Mouse (Mus musculus) kidney, adult 18-20 months (tissue): ENCODE measurements around the gene Mgat1.
"Not testable (repeated sequence)": the region's sequence is repeated elsewhere in the genome, so short reads cannot be mapped to it uniquely, and the experiment has no call there.

ENCODE experiments used
- DNase-seq: peaks from one replicate; pipeline ENCODE4 v3.0.0; 2021

Mgat1 gene

DNA sequence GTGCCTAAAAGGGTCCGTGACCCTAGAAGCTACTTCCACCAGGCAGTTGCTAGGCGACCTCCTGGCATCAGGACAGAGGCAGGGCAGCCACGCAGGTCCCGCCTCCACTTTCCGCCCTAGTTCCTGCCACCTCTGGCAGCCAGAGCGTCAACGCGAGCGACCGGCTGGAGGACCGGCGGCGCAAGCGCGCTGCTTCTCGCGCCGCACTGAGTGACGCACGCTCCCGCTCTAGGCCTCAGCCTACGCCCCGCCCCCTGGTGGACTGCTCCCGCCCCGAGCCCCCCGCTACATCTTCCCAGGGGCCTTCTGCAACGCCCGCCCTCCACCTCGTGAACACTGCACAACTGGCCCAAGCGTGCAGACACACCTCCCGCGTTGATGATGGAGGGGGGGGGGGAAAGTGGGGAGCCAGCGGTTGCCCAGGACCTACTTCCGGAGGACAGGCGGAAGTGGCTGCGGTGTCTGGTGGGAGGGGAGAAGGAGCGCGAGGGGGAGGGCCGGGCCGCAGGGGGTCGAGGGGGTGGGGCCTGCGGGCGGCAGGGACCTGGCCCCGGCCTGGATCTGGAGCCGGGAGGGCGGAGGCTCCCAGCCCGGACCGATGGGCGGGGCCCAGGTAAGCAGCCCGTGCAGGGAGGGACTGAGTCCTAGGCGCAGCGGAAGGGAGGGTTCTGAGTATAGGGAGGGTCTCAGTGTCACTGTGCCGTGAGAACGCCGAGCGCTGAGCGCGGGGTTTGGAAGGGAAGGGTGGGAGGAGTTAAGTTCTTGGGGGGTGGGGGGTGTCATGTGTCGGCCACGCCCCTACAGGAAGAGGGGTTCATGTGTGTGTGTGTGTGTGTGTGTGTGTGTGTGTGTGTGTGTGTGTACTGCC is at the start of gene Mgat1:
Gene Mgat1 (plus strand): TSS at position 465 of the 868 bp plus-strand sequence.
- peak; percentile 92 for DNase-seq

DNA sequence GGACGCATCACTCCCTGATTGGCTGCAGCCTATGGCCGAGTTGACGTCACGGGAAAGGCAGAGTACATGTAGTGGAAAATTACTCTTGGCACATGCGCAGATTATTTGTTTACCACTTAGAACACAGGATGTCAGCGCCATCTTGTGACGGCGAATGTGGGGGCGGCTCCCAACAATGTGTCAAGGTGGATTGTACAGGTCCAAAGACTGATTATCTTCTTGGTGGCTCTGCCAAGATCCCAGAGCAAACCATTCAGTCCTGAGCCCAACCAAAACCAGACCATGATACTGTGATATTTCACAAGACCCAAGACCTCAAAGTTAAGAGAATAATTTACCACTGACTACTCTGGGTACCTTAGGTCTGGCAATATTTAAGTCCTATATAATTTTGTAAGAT is 49.2 kb upstream of the Mgat1 start:
- DNase-seq = not testable (repeated sequence)

DNA sequence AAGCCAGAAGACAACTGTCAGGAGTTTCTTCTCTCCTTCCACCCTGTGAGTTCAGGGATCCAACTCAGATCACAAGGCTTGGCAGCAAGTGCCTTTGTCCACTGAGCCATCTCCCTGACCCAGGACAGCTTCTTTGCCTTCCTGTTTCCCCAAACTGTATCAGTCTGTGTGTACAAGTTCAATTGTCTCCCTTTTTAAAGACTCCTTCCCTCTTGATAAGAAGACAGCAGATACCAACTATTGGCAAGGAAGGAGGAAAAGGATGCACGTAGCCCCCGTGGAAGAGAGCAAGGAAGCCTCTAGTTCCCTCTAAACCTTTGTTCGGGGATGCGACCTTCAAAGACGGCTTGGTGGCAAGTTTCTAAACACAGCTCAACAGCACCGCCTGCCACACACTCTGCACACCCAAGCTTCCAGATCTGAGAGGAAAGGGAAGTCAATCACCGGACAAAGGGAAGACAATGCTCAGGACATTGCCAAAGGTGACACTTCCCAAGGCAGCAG is 48.1 kb upstream of the Mgat1 start:
- no peak for DNase-seq

DNA sequence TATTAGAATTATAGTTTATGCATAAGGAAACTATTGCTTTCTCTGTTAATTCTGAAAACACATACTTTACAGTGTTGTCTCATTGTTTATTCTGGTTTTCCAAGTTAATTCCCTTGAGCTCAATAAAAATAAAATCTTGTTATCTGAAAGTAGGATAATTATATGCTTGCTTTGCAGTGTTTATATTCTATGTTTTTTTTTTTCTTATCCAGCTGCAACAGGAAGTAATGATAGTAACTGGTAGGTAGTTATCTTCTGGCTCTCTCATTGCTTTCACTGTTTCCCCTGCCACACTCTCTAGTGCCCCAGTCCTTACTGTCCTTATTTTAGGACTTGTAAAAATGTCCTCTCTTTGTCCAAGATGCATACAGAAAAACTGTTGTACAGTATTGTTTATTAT is 43.3 kb upstream of the Mgat1 start:
- DNase-seq = no peak

DNA sequence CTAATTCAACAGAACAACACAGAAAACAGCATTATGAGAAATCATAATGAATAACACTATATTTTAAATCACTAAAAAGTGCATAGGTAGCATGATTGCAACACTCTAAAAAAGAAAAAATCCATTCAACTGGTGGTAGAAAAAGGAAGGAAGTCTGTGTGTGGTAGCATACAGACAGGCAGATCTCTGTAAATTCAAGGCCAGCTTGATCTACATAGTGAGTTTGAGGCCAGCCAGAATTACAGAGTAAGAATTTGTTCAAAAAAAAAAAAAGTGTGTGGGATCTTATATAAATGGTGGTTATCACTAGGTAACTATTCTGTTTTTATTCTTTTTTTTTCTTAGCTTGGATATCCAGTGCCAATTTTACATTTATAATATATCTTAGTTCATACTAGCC is 42.8 kb upstream of the Mgat1 start:
- no peak for DNase-seq

DNA sequence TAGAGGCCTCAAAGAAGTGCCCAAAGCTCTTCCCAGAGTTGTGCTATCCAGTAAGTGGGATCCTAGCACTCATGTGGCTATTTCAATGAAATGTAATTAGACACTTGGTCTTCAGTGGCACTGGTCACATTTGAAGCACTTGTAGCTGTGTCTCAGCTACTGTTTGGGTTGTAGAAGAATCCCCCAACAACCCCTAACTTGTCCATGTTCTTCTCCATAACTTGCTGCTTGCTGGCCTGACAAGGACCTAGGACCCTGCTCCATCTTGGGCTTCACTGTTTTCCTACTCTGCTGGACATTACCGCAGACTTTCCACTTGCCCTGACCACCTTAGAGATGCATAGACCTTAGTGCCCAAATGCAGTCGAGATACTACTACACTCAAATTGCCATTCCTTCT is 41.9 kb upstream of the Mgat1 start:
- DNase-seq = no peak

DNA sequence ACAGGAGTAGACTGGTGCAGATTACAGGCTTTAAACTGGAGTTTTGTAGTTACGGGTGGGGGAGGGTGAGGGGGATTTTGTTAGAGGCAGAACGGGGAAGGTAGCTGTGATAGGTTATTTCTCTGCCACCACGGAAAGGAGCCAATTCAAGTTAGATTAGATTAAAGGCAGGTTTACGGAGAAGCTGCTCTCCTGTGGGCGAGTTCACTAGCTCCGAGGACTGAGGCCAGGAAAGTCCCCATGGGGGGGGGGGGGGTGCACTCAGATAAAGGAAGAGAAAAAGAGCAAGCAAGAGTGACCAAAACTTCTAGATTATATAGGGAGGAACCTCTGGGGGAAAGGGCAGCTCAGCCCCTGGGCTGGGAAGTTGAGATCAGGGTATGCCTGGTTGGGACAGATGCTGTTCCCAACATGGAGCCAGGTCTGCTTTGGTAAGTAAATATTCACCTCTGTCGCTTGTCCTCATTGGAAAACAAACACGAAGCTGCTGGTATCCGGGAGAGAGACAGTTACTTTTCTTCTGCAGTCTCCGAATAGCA is 41.4 kb upstream of the Mgat1 start:
- DNase-seq = peak; percentile 64

DNA sequence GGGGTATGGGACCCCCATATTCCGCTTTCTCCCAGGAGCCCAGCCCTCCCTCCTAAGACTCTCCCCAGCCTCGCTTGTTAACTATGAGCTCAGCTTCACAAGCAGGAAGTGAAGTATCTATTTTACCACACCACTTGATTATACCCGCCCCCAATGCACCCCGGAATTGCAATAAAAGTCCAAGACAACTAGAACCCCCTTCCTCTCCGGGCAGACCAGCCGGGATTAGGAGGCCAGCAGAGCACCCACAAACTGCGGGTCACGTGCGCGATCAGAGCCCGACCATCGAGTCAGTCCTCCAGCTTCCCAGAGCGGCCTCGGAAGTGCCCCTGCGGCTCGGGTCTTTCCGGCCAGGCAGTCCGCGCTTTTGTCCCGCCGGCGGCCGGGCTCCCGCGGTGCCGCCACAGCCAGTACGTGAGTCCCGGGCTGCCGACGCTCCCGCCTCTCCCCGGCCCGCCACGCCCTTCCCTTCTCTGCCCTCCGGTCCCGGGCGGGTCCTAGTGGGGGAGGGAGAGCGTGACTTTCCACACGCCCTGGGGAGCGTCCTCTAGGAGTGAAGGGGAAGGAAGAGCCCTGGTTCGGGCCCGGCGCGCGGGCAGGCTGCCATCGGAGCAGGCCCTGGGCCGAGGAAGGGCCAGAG is 40.7 kb upstream of the Mgat1 start, which contains the start of gene Zfp62:
Gene Zfp62 (plus strand): TSS at position 164 of the 640 bp plus-strand sequence.
- DNase-seq = peak; percentile 97

DNA sequence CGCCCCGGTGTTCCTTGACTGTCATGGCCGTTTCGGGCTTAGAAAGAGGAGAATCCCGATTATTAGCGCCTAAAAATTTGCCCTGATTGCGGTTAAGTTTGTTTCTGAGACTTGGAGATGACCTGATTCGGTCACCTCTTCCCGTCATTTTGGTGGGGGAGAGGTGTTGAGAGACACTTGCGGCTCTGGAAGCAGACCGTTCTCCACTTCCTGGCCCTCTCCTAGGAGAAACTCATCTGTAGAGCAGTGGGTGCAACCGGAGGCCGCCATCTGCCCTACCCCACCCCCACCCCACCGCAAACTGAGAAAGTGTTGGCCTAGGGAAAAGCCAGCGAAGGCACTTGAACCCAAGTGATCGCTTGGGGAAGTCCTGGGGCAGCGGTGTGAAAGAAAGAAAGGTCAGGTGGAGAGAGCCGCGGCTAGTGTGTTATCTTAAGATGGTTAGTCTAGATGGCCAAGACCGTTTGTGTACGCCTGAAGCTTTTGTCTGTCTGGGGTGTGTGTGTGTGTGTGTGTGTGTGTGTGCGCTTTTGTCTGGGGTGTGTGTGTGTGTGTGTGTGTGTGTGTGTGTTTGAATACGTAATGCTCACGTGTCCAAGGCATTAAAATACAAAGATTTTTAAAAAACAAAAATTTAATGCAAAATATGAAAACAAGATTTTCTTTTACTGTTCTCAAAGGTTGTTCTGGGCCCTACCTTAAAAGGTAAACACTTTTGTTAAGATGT is 40.1 kb upstream of the Mgat1 start:
- DNase-seq = no peak

DNA sequence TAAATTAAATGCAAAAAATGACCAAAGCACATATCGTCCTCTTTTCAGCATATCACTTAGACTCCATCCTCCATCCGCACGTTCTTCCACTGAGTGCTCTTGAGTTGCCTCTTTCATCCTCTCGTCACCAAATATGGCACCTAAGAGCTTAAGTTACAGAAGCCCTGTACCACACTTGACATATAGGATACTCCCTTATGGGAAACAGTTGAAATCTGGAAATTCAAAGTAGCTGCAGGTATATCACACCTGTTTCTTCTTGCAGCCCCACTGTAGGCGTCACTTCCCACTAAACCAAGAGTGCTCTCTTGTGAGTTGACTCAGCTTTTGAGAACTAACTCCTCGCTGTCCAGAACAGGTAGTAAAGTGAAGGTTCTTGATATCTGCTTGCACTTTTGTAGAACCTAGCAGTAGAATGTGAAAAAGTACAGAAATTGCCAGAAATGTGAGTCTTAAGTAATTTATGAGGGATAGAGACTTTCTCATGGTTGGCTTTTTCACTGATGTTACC is 38.9 kb upstream of the Mgat1 start:
- DNase-seq = no peak

DNA sequence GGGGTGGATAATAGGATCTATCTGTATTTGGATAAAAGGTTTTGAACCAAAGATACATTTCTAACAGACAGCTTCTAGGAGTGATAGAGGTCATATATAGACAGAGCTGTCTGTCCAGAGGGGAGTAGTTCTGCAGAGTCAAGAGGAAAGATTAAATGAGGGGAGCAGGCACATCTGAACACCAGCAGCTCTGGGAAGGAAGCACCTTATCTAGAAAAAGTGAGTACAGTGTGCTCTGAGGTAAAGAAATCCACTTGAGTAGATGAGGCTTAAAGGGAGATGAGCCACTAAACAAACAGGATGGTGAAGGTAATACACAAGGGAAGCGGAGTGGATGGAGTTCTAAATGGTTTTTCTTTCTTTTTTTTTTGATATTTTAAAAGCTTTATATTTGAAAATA is 36.5 kb upstream of the Mgat1 start:
- DNase-seq = no peak

DNA sequence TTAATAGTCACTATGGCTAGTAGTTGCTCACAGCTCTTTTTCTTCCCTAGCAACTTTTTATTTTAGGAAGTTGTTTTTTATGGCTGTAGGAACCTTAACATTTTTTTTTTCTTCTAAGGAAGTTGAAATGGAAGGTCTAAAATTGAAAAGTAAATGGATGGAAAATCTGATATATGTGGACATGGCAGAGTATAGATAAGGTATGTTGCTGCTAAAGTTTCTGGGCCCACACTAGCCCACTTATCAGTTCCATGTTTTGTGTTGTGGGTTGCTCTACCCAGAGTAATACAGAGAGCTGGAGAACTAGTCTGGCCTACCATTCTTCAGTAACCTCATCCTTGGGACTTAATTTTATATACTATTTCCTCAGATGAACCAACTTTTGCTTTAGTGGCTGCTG is 31.4 kb upstream of the Mgat1 start:
- DNase-seq = no peak

DNA sequence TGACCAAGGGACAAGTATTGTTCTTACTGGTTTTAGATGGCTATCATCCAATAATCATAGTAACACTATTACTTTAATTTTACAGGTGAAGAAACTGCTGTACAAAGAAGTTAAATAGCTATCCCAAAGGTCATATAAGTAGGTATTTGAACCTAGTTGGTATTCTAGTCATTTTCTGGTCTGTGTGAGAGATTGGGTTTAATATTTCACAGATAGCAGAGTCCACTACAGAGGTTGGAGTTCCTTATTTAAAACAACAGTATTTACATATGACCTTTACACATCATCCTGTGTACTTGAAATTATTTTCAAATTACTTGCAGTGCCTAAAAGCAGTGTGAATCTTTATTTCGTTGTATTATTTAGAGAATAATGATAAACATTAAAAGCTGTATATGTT is 30.5 kb upstream of the Mgat1 start:
- DNase-seq = no peak

DNA sequence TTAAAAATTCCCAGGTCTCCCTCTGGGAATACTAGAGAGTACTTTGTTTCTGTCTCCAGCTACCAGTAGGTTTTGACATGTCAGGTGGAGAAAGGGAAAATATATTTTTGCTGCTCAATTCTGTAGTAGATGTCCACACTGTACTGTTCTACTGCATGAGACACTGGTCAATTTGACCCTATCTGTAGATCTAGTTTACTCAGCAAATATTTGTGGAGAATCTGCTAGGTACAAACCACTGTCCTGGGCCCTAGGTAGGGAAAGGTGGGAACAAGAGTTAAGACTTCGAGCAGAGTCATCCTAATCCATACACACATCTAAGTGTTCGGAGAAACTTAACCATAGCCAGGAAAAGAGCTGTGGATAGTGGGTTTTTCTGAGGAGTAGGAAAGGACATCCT is 24.7 kb upstream of the Mgat1 start:
- DNase-seq = no peak

DNA sequence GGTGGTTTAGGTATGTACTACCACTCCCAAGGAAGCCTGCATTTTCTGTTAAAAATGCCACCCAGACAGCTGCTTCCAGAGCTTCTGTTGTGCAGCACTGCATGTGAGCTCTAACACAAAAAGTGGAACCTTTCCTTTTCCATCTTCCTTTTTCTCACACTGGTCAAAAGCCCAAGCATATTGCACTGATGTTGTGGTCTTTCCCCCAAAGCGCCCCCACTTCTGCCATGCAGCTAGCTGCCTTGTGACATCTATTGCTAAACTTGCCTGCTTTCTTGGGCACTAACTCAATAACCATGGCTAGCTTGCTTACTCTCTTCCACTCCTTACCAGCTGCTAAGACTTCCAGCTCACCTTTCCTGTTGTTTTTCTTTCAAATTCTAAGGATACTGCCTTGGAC is 19.5 kb upstream of the Mgat1 start:
- no peak for DNase-seq

DNA sequence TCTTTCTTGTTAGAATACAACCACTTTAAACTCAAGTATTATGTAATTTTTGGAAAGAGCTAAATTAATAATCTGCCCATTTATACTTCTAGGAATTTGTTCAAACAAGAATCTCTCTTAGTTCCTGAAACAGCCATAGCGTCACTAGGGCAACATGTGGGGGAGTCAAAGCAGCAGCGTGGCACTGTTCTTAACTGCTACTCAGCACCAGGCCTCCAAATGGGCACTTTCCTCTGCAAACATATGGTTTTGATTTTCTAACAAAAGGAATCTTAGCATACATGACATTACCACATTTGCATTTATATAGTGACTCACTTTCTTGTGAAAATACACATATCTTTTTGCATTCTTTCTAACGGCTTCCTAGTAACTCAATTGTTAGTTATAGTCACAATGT is 11.2 kb upstream of the Mgat1 start:
- no peak for DNase-seq

DNA sequence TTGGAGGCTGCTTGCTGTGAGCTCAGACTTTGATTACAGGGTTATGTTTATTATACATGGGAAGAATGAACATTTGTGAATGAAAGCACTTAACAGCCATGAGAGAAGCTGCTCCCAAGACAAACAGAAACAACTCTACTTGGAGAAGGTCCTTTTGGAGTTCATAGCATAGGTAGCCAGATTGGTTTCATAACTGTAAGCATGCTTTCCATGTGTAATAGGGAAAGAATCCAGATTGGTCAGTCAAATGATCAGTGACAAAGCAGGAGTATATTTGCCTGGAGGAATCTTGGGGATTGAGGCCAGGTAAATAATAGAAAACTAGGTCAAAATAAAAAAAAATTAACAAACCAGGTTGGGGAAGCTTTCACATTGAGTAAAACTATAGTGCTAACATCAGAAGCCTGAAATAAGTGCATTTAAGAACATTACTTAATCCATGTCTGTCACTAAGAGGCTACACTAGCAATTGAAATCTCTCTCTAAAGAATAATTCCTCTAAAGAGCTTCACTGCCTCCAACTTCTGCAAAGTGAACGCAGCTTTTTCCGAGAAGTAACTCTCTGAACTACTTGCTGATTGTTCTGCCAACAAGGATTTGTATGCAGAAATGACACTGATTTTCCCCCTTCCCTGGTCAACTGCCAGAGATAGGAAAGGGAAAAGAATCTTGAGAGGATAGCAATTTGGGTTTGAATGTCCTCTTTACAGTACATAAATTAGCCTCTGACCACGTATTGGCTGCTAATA is 8.4 kb upstream of the Mgat1 start:
- DNase-seq = no peak

DNA sequence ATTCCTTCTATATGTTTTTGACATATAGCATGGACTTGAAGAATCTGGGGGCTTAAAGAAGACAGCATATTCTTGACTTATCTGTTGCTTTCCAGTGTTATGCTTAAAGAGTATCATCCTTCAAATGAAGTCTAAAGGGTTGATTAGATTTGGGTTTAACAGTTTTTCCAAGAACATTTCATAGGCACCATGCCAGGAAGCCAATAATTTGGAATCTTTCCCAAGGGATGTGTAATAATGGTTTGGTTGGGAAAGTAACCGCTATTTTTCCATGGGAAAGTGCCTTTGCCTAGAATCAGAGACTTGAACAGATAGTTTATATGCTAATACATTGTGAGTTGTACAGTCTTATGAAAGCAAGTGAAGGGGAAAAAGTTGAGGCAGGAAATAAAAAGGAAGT is 7.1 kb upstream of the Mgat1 start:
- DNase-seq = no peak

DNA sequence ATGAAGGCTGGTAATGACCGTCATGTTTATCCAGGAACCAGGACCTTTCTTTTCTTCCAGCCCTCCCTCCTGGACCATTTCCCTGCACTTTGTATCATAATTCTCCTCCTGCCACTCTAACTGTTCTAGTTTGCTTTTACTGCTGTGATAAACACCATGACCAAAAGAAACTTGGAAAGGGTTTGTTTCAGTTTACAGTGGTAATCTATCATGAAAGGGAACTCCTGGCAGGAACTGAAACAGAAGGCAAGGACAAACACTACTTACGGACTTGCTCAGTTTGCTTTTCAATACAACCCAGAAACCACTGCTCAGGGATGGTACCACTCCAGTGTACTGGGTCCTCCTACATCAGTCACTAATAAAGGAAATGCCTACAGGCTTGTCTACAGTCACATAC is 6.5 kb upstream of the Mgat1 start:
- no peak for DNase-seq

DNA sequence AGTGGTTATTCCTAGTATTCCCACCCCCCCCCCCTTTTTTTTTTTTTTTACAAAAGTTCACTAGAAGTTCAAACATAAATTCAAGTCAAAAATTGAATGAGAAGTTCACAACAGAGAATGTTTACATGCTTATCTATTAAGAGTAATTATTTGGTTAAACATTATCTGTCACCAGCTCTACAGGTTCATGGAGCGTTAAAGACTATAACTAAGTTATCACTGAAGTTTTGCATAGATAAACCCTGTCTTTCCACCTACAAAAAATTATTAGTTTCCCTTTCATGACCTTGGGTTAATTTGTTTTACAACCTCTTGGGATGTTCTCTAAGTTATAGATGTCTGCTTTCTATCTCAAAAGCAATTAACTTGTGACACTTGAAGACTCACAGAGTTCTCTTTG is 3.7 kb upstream of the Mgat1 start:
- DNase-seq = no peak

DNA sequence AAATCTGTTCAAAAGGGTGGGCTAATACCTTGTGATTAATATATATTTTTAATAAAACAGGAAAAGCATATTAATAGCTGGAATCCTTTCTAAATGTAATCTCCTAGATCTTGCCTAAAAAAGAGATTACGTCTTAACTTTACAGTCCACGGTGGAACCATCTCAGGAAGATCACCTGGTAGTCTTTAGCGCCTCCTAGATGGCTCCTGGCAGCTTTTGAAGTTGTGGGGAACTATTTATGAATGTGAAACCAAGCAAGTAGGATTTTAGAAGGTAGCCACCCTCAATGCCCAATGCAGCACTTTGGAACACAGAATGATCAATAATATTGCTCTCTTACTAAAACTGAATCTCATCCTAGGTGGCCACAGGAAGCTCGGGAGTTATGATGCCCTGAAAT is 3.1 kb upstream of the Mgat1 start:
- DNase-seq = no peak

DNA sequence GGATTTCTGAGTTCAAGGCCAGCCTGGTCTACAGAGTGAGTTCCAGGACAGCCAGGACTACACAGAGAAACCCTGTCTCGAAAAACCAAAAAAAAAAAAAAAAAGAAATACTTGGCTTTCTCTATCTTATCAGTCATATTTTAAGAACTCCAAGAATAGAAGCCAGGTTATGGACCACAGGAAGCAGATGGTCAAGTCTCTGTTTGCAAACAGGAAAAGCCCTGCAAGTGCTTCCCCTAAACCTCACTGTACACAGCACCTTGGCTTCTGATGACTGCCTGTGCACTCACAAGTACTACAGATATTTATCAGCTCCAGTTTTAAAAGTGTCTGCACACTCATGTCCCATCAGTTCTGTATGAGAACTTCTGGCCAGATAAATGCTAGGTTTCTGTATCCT is 2.5 kb upstream of the Mgat1 start:
- no peak for DNase-seq
